Mouse (Mus musculus) erythroblast, embryonic 14.5 days (primary cell): ENCODE results near the gene Napsa. TPM values are rescaled to one million over a fixed set of nuclear protein-coding genes. Genes with fewer than 3 reads are reported as not detected.
A peak's percentile ranks its signal among the peaks of the same experiment; 100 is the strongest.

Source experiments
- H3K27me3 ChIP-seq: 2 replicates; pipeline ENCODE4 v1.6.1; 2012; ENCODE audit warnings: inconsistent platforms; ENCODE audit not compliant: control insufficient read depth
- H3K36me3 ChIP-seq: 2 replicates; pipeline ENCODE4 v1.6.1; 2012; ENCODE audit warnings: mild to moderate bottlenecking, inconsistent platforms; ENCODE audit not compliant: control insufficient read depth
- H3K4me1 ChIP-seq: 2 replicates; pipeline ENCODE4 v1.6.1; 2012; ENCODE audit warnings: inconsistent platforms; ENCODE audit not compliant: control insufficient read depth
- H3K4me3 ChIP-seq: replicated peaks from 2 replicates; pipeline ENCODE3; 2012; ENCODE audit warnings: moderate library complexity, mild to moderate bottlenecking, inconsistent platforms
- H3K9me3 ChIP-seq: 2 replicates; pipeline ENCODE4 v1.6.1; 2012; ENCODE audit warnings: low read length, inconsistent platforms, mixed read lengths; ENCODE audit not compliant: control insufficient read depth
- GATA1 ChIP-seq: IDR thresholded peaks from 2 replicates; pipeline ENCODE4 v1.6.1; 2012; ENCODE audit warnings: low read length, inconsistent platforms, mixed read lengths
- TAL1 ChIP-seq: IDR thresholded peaks from 3 replicates; pipeline ENCODE4 v1.6.1; 2012; ENCODE audit warnings: low read length, inconsistent platforms, mixed read lengths
- polyA plus RNA-seq: library from polyadenylated mRNA; stranded (reverse); fragments of >175 nt; gene quantifications from 2 replicates; pipeline ENCODE4 v1.2.3, GENCODE M21; 2012

Gene Napsa
- polyA plus RNA-seq, 1 experiment = 0.21 TPM

- no peak for TF ChIP-seq GATA1
- TF ChIP-seq TAL1 = no peak
- peaks cover 20% of the 10 kb centered on the region; the same call in 1 of the 2 replicates for H3K9me3 ChIP-seq
- peaks cover 16% of the 10 kb centered on the region for H3K4me1 ChIP-seq
- no peak overlapping the region for H3K4me3 ChIP-seq
- peaks cover 92% of the 10 kb centered on the region for H3K27me3 ChIP-seq
- H3K36me3 ChIP-seq = no peaks in the 10 kb centered on the region
Measured at GRCm38 (mm10) chr7:44588338-44588737, 16.2 kb downstream of the Napsa start.

DNA sequence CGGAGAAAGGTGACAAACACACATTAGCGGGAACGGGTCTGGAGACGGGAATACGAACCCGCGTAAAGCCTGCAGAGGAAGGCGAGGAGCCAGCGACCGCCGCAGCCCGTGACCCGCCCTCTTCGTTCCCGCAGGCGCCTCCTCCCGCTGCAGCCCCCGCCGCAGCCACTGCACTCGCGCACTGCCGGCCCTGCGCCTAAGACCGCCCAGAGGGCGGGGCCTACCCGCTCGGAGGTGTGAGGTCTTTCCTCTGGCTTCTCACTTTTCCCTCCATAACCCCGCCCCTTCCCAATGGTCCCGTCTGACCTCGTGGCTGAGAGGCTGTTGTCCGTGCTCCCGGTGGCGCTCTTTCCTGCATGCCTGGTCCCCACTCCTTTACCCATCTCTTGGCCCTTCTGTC lies 17.0 kb downstream of the Napsa start:
- TF ChIP-seq TAL1 = no peak
- no peak for TF ChIP-seq GATA1
- peaks cover 16% of the 10 kb centered on the region for H3K4me1 ChIP-seq
- H3K27me3 ChIP-seq = peaks cover 99% of the 10 kb centered on the region
- H3K4me3 ChIP-seq = peak overlapping the region; percentile 24
- H3K36me3 ChIP-seq = no peaks in the 10 kb centered on the region
- peaks cover 22% of the 10 kb centered on the region; the same call in 1 of the 2 replicates for H3K9me3 ChIP-seq

- Histone ChIP-seq H3K4me3 (no peak overlapping the region), H3K4me1 (peaks cover 16% of the 10 kb centered on the region), H3K9me3 (peaks cover 22% of the 10 kb centered on the region; the same call in 1 of the 2 replicates), H3K36me3 (no peaks in the 10 kb centered on the region), H3K27me3 (peaks cover 91% of the 10 kb centered on the region)
- TF ChIP-seq TAL1 = no peak
- TF ChIP-seq GATA1 = no peak
Measured at GRCm38 (mm10) chr7:44589946-44590345, 17.8 kb downstream of the Napsa start.

DNA sequence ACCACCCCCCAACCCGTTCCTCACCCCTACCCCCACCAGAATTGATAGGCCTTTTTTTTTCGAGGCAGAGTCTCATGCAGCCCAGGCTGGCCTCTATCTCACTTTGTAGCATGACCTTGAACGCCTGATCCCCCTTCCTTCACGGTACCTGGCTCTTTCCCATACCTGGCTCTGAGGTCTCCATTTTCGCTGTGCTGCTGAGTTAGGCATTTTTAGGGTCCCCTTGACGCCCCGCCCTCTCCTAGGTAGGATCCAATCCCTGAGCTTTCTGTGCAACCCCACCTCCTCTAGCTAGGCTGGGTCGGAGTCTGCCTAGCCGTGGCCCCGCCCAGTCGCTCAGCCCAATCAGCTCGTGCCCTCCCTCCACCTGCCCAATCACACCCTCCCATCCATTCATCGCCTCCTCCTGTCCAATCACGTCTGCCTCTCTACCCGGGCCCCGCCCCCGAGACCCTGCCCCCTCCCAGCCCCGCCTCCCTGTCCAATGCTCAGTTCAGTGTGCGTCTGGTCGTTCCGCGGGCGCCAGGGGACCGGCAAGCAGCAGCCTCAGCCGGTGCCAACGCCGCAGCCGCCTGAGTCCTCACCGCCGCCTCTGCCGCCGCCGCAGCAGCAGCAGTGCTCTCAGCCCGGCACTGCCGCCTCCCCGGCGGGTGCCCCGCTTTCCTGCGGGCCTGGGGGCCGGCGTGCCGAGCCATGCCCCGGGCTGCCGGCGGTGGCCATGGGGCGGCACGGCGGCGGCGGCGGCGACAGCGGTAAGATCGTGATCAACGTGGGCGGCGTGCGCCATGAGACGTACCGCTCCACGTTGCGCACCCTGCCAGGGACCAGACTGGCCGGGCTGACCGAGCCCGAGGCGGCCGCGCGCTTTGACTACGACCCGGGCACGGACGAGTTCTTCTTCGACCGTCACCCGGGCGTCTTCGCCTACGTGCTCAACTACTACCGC lies 18.5 kb downstream of the Napsa start, which contains the start of gene Kcnc3:
Gene Kcnc3 (plus strand): TSS at position 263 of the 946 bp plus-strand sequence.
- H3K4me1 ChIP-seq = peaks cover 16% of the 10 kb centered on the region
- H3K4me3 ChIP-seq = peak within 1 kb of the TSS; percentile 39
- peaks cover 84% of the 10 kb centered on the region for H3K27me3 ChIP-seq
- H3K9me3 ChIP-seq = peaks cover 22% of the 10 kb centered on the region; the same call in 1 of the 2 replicates
- no peaks in the 10 kb centered on the region for H3K36me3 ChIP-seq
- no peak for TF ChIP-seq TAL1
- no peak for TF ChIP-seq GATA1

GRCm38 (mm10) chr7:44591348-44592116 lies 19.4 kb downstream of the Napsa start:
- peaks cover 16% of the 10 kb centered on the region for H3K4me1 ChIP-seq
- peak overlapping the region; percentile 39 for H3K4me3 ChIP-seq
- H3K9me3 ChIP-seq = peaks cover 22% of the 10 kb centered on the region; the same call in 1 of the 2 replicates
- H3K36me3 ChIP-seq = no peaks in the 10 kb centered on the region
- peaks cover 76% of the 10 kb centered on the region for H3K27me3 ChIP-seq
- TF ChIP-seq GATA1 (no peak), TAL1 (no peak)

DNA sequence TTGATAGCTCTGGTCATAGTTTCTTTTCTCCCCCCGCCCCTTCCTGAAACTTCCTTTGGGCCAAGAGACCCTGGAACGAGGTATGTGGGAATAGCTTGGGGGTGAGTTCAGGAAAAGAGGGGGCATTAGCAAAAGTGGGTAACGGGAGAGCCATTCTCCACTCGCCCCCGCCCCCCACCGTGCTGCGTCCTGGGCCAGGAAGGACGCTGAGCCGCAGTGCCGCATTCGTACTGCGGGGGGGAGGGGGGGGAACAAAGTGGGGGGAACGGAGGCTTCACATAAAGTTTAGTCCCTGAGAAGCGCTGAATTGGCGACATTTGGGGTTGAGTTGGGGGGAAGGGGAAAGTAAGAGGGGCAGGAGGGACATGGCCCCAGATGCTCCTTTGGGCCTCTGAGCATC lies 20.9 kb downstream of the Napsa start:
- TF ChIP-seq TAL1 (no peak), GATA1 (no peak)
- no peak overlapping the region for H3K4me3 ChIP-seq
- peaks cover 18% of the 10 kb centered on the region; the same call in 1 of the 2 replicates for H3K9me3 ChIP-seq
- H3K36me3 ChIP-seq = no peaks in the 10 kb centered on the region
- peaks cover 16% of the 10 kb centered on the region for H3K4me1 ChIP-seq
- H3K27me3 ChIP-seq = peaks cover 60% of the 10 kb centered on the region

DNA sequence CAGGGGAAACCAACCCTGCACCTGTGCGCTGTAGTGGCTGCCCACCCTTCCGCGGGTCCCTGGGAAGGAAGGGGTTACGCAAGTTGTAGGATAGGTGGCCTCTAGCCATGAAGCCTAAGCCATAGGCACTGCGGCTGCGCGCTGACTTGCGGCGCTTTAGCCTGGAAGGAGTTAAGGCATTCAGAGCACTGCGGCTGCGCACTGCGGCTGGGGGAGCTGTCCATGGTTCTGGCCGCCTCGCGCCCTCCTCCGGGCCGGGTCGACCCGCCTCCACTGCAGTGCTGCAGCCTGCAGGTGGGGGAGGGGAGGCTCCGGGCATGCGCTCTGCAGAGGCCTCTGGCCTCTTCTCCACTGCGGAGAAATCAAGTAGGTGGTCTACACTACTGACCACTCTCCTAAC lies 21.6 kb downstream of the Napsa start:
- Histone ChIP-seq H3K9me3 (peaks cover 18% of the 10 kb centered on the region; the same call in 1 of the 2 replicates), H3K27me3 (peaks cover 53% of the 10 kb centered on the region), H3K4me3 (no peak overlapping the region), H3K36me3 (no peaks in the 10 kb centered on the region), H3K4me1 (peaks cover 16% of the 10 kb centered on the region)
- TF ChIP-seq TAL1 = no peak
- no peak for TF ChIP-seq GATA1

DNA sequence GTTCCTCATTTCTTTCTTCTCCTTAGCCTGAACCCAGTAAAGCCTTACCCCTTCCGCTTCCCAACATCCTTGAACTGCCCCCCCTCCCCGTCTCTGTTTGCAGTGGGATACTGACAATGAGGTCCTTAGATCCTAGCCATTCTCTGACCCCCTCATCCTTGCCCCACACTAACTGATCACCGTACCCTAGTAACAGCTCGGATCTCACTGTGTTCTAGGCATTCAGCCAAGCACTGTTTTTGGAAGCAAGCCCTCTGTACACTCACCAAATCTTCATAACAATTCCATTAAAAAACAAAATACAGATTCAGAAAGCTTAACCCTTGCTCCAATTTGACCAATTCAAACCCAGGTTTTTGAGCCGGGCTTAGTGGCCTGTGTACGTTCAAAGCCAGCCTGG lies 22.1 kb downstream of the Napsa start:
- Histone ChIP-seq H3K4me3 (no peak overlapping the region), H3K27me3 (peaks cover 48% of the 10 kb centered on the region), H3K4me1 (peaks cover 13% of the 10 kb centered on the region), H3K9me3 (peaks cover 14% of the 10 kb centered on the region; the same call in 1 of the 2 replicates), H3K36me3 (no peaks in the 10 kb centered on the region)
- no peak for TF ChIP-seq GATA1
- no peak for TF ChIP-seq TAL1
